Mouse (Mus musculus): ENCODE results near the gene Dstyk.

Dstyk gene

GRCm38 (mm10) chr1:132388813-132389803 is 28.2 kb upstream of the Dstyk start:
- DNase-seq (ENCODE audit: low read depth): no peak

- peak; percentile 89 for DNase-seq (ENCODE audit: low read depth)
Measured at GRCm38 (mm10) chr1:132389886-132390585, 27.3 kb upstream of the Dstyk start.

GRCm38 (mm10) chr1:132390691-132391579 is 26.4 kb upstream of the Dstyk start, which contains the start of gene Tmcc2:
TSS of gene Tmcc2 (minus strand) at chr1:132391281.
- no peak for DNase-seq (ENCODE audit: low read depth)

- DNase-seq (ENCODE audit: low read depth): no peak
Measured at GRCm38 (mm10) chr1:132391580-132392022, 25.8 kb upstream of the Dstyk start.

- no peak for DNase-seq (ENCODE audit: low read depth)
Measured at GRCm38 (mm10) chr1:132392872-132393271, 24.5 kb upstream of the Dstyk start.

- no peak for DNase-seq (ENCODE audit: low read depth)
Measured at GRCm38 (mm10) chr1:132396705-132397104, 20.6 kb upstream of the Dstyk start.

- no peak for DNase-seq (ENCODE audit: low read depth)
Measured at GRCm38 (mm10) chr1:132400538-132400937, 16.8 kb upstream of the Dstyk start.

GRCm38 (mm10) chr1:132401843-132402242 is 15.5 kb upstream of the Dstyk start:
- DNase-seq (ENCODE audit: low read depth): no peak

GRCm38 (mm10) chr1:132410657-132411056 is 6.7 kb upstream of the Dstyk start:
- DNase-seq (ENCODE audit: low read depth): peak; percentile 41

GRCm38 (mm10) chr1:132416244-132416942 is 962 bp upstream of the Dstyk start:
- DNase-seq (ENCODE audit: low read depth): peak; percentile 21

GRCm38 (mm10) chr1:132416943-132417290 is 438 bp upstream of the Dstyk start:
- DNase-seq (ENCODE audit: low read depth): no peak

GRCm38 (mm10) chr1:132420206-132420605 is 2.9 kb downstream of the Dstyk start:
- no peak for DNase-seq (ENCODE audit: low read depth)

- no peak for DNase-seq (ENCODE audit: low read depth)
Measured at GRCm38 (mm10) chr1:132420662-132421061, 3.3 kb downstream of the Dstyk start.

GRCm38 (mm10) chr1:132422912-132423696 is 5.7 kb downstream of the Dstyk start:
- no peak for DNase-seq (ENCODE audit: low read depth)

- no peak for DNase-seq (ENCODE audit: low read depth)
Measured at GRCm38 (mm10) chr1:132425600-132425999, 8.2 kb downstream of the Dstyk start.

GRCm38 (mm10) chr1:132430818-132431217 is 13.5 kb downstream of the Dstyk start:
- no peak for DNase-seq (ENCODE audit: low read depth)

GRCm38 (mm10) chr1:132431716-132432115 is 14.4 kb downstream of the Dstyk start:
- DNase-seq (ENCODE audit: low read depth): no peak

GRCm38 (mm10) chr1:132433349-132433748 is 16.0 kb downstream of the Dstyk start:
- no peak for DNase-seq (ENCODE audit: low read depth)

GRCm38 (mm10) chr1:132434032-132434431 is 16.7 kb downstream of the Dstyk start:
- no peak for DNase-seq (ENCODE audit: low read depth)

- DNase-seq (ENCODE audit: low read depth): no peak
Measured at GRCm38 (mm10) chr1:132436320-132436958, 19.1 kb downstream of the Dstyk start.

Data from c-Kit-positive CD71-positive TER-119-negative erythroid progenitor cells, embryonic 14.5 days (primary cell).